Mouse (Mus musculus): ENCODE data around the gene C1qtnf12.

- TF ChIP-seq CTCF (IDR thresholded peaks at IDR 0.05; ENCODE audit: borderline replicate concordance, extremely low read depth, insufficient read depth, insufficient read length) (no peak), POLR2A (IDR thresholded peaks at IDR 0.05; ENCODE audit: borderline replicate concordance, extremely low read depth, insufficient read depth, insufficient read length, poor library complexity, severe bottlenecking) (no peak)
These were observed 19.4 kb downstream of the C1qtnf12 start for GRCm38 (mm10) chr4:155981436-155982082.

All from brain, embryonic 14.5 days (tissue).